Mouse (Mus musculus): ENCODE measurements around the gene Arcn1. TPM values are rescaled to one million over a fixed set of nuclear protein-coding genes. Genes with fewer than 3 reads are reported as not detected.

Gene Arcn1
- polyA plus RNA-seq, 1 experiment from 2014 or later, result 147 TPM

DNA sequence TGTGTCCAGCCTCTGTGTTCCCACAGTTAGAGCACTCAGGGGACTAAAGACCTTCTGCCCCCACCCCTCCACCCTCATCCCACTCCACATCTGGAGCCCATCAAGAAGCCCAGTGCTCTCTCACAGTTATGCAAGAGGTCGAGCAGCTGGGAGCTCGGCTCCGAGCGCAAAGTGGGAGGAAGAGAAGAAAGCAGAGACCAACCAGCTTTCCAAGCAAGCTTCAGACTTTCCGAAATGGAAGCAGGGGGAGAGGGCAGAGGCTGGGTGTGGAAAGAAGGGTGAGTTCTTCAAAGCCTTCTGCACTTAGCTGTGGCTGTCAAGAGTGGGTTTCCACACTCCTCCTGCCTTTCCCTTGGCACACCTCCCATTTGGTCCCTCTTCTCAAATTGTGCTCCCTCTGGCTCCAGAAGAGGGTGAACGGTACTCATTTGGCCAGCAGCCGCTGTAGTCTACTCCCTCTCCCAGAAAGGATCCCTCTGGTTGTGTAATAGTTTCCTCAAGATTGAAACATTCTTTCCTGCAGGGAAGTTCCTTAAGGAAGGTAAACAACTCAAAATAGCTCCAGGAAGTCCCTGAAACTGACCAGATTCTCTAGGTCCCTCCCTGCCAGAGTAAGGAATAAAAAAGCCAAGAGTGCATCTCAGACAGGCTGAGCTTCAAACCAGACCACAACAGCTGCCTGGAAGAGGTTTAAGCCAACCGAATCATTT is 30.2 kb downstream of the Arcn1 start:
- Histone ChIP-seq H3K4me1 (replicated peaks) (peaks cover 32% of the 10 kb centered on the region), H3K4me2 (no peak overlapping the region), H3K4me3 (no peak overlapping the region), H3K9ac (no peak overlapping the region), H3K9me3 (no peaks in the 10 kb centered on the region), H3K27me3 (0 out of 2 replicates have a peak, but pooled peaks cover 12% of the 10 kb centered on the region), H3K36me3 (peaks cover 9% of the 10 kb centered on the region; the same call in 1 of the 2 replicates), H3K27ac (replicated peaks) (peak overlapping the region; percentile 59)
- WGBS, result 58% methylated on average over 8 of the region's 8 CpGs
- no peak for ATAC-seq (ENCODE audit: low read depth)

DNA sequence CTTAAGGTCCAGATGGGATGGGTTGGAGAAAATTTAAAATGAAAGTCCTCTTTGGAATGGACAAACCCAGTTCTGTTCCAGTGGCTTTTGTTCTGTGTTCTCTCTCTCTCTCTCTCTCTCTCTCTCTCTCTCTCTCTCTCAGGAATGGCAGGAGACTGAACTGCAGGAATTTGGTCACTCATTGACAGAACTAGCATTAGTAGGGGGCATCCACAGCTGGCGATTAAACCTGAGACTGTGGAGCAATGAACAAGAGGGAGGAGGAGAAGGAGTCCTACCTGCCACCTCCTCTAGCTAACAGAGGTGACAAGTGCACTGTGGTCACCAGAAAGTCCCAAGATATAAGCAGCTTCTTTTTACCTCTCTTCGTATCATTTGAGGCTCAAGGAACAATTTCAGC is 31.3 kb downstream of the Arcn1 start:
- Histone ChIP-seq H3K4me1 (replicated peaks) (peaks cover 34% of the 10 kb centered on the region), H3K4me3 (no peak overlapping the region), H3K9me3 (no peaks in the 10 kb centered on the region), H3K9ac (no peak overlapping the region), H3K4me2 (no peak overlapping the region), H3K36me3 (0 out of 2 replicates have a peak, but pooled peaks cover 6% of the 10 kb centered on the region), H3K27ac (replicated peaks) (no peak overlapping the region), H3K27me3 (0 out of 2 replicates have a peak, but pooled peaks cover 12% of the 10 kb centered on the region)
- WGBS, result 64% methylated on average over 2 of the region's 2 CpGs
- ATAC-seq (ENCODE audit: low read depth), result no peak

DNA sequence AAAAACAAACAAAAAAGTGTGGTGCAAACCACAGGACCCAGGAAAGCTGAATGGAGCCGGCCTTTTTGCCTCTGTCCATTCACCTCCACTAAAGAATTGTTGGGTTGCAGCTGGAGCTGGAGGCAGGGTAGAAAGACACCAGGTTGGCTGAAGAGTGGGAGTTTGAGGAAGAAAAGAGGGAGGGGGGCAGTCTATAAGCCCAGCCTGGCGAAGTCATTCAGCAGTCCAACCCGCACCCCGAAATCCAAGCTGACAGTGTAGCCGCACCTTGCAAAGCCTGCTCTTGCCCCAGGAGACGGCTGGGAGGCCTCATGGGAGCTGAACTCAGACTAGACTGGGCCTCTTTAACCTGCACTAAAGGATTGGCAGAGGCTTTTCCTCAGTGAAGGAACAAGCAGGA is 31.8 kb downstream of the Arcn1 start:
- H3K36me3 ChIP-seq, result 0 out of 2 replicates have a peak, but pooled peaks cover 1% of the 10 kb centered on the region
- 0 out of 2 replicates have a peak, but pooled peaks cover 12% of the 10 kb centered on the region for H3K27me3 ChIP-seq
- no peak overlapping the region for H3K27ac ChIP-seq (replicated peaks)
- H3K9ac ChIP-seq, result no peak overlapping the region
- ATAC-seq (ENCODE audit: low read depth), result no peak
- 85% methylated on average over 6 of the region's 6 CpGs for WGBS
- H3K4me1 ChIP-seq (replicated peaks), result peaks cover 34% of the 10 kb centered on the region
- H3K9me3 ChIP-seq, result no peaks in the 10 kb centered on the region
- H3K4me3 ChIP-seq, result no peak overlapping the region
- H3K4me2 ChIP-seq, result no peak overlapping the region

DNA sequence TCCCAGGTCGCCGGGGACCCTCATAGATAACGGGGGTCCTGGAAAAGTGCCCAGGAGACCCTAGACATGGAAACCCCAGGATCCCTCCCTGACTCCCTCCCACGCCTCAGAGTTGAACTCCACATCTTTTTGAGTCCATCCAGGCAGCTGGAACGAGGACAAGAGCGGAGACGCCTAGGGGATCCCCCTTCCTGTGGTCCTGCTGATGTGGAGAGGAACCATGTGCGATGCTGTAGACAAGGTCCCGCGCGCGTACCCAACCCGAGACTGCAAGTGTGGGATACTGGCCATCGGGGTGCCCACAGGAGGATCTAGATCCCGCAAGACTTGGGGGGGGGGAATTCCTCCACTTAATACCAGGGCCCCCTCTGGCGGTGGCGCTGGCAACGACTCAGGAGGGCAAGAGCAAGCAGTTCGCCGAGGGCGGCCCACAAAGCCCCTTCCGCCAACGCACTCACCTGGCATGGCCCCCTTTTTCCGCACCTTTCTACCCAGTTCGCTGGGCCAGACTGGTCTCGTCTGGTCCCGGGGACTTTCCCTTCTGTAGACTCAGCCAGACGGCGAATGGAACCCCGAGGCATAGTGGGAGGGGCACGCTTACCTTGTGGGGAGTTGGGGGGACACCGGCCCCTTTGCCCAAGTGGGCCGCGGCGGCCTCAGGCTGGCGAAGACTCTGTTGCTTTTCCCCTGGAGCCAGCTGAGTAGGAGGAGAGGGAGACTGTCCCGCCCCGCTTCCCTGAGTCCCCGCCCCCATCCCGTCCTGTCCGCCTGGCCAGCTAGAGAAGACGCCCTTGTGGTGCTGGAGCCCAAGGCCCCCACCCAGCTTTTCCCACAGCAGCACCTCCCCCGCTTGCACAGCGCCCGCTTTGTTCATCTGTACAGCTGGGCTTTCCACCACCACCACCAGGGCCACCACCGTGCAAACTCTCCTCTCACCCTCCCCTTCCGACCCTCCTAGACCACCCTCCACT is 32.8 kb downstream of the Arcn1 start, which contains the start of gene Phldb1:
Gene Phldb1, minus strand, starts transcription at position 675 of the 971 bp plus-strand sequence.
- peak; percentile 67 for ATAC-seq (ENCODE audit: low read depth)
- Histone ChIP-seq H3K9me3 (no peaks in the 10 kb centered on the region), H3K36me3 (no peaks in the 10 kb centered on the region), H3K4me2 (peak within 1 kb of the TSS; percentile 99), H3K4me1 (replicated peaks) (peaks cover 34% of the 10 kb centered on the region), H3K4me3 (peak within 1 kb of the TSS; percentile 61), H3K27ac (replicated peaks) (peak within 1 kb of the TSS; percentile 68), H3K27me3 (0 out of 2 replicates have a peak, but pooled peaks cover 12% of the 10 kb centered on the region), H3K9ac (peak within 1 kb of the TSS; percentile 80)
- under 1% methylated on average over 46 of the region's 47 CpGs for WGBS

DNA sequence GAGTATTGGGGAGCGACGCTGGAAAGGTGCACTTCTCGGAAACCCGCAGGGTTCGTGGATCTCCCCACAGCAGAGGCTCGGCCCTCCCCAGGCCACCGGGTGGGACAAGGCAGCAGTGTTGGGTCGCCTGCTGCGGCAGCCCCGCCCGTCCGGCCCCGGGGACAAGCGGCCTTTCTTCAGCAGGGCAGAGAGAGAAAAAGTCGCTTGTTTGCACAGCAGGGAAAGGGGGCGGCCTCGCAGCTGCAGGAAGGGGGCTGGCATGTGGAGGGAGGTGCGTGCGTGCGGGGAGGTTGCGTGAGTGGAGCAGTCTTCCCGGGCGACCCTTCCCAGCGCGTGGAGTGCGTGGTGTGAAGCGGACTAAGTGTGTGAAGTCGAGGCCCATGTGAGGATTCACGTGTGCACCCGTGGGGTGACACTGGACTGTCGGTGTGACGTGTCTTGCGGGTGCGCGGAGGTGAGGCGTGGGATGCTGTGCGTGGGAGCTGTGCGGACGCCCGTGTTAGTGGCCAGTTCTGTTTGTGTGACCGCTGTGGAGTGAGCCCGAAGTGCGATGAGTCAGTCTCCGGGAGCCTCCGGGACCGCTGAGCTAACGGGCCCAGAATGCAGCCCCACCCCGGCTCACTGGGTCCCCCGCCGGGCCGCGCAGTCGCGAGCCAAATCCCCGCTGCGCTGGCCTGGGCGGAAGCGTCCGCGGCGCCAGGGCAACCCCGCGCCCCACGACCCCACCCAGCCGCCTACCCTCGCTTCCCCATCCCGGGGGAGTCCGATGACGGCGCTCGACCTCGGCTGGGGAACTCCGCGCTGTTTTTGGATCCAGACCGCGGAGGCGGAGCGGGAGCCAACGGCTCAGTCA is 33.7 kb downstream of the Arcn1 start:
- peak; percentile 52 for ATAC-seq (ENCODE audit: low read depth)

DNA sequence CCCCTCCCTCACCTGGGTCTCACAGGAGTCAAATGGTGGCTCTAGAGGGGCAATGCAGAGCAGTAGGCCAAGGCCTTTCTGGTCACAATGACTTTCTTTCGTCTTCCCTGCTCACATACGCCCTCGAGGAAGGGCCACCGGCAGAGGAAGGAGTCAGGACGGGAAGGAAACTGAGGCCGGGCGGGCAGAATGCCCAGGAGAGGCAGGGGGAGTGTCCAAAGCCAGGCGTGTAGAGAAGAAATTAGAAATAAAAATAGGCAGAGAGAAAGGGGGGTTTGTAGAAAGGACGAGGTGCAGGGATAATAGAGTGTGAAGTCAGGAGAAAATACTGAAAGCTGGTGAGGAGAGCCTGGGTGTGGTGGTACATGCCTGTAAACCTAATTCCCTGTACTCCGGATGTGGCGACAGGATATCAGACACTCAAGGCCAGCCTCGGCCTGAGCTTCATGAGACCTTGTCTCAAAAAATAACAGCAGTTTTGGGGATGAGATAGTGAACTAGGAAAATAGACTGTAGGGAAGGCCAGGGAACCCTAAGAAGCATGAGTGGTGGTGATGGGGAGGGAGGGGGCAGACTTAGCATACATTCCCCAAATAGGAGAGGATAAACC is 34.6 kb downstream of the Arcn1 start:
- Histone ChIP-seq H3K27me3 (0 out of 2 replicates have a peak, but pooled peaks cover 12% of the 10 kb centered on the region), H3K4me1 (replicated peaks) (peaks cover 34% of the 10 kb centered on the region), H3K9me3 (no peaks in the 10 kb centered on the region), H3K36me3 (no peaks in the 10 kb centered on the region), H3K4me2 (peak overlapping the region; percentile 99), H3K27ac (replicated peaks) (peak overlapping the region; percentile 68), H3K9ac (peak overlapping the region; percentile 80), H3K4me3 (peak overlapping the region; percentile 61)
- ATAC-seq (ENCODE audit: low read depth), result no peak
- 48% methylated on average over 12 of the region's 12 CpGs for WGBS

More for the DNA sequence above, 33.7 kb downstream of the Arcn1 start:
- WGBS, result under 1% methylated on average over 79 of the region's 79 CpGs
- Histone ChIP-seq H3K36me3 (no peaks in the 10 kb centered on the region), H3K27me3 (0 out of 2 replicates have a peak, but pooled peaks cover 12% of the 10 kb centered on the region), H3K27ac (replicated peaks) (peak overlapping the region; percentile 68), H3K4me3 (peak overlapping the region; percentile 61), H3K4me1 (replicated peaks) (peaks cover 34% of the 10 kb centered on the region), H3K4me2 (peak overlapping the region; percentile 99), H3K9ac (peak overlapping the region; percentile 80), H3K9me3 (no peaks in the 10 kb centered on the region)

DNA sequence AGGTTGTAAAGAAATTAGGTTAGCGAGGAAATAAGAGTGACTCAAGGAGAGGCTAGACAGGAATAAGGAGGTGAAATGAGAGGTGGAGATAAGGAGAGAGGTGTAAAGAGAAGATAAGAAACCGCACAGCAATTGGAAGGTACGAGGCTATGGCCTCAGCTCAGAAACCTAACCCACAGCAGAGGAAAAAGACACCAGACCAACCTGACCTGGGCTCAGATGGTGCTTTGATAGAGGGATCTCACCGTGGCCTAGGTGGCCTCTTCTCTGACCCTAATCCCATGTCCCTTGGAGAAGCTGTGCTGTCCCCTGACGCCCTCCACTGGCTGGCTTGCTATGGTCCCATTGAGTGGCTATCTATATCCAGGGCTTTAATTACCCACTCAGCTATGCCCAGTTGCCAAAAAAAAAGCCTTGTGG is 35.5 kb downstream of the Arcn1 start:
- WGBS, result 79% methylated on average over 5 of the region's 5 CpGs
- no peak overlapping the region; the same call in 1 of the 2 replicates for H3K9ac ChIP-seq
- H3K27ac ChIP-seq (replicated peaks), result no peak overlapping the region
- ATAC-seq (ENCODE audit: low read depth), result no peak
- H3K36me3 ChIP-seq, result no peaks in the 10 kb centered on the region
- H3K4me3 ChIP-seq, result no peak overlapping the region
- peak overlapping the region; percentile 99; the same call in 1 of the 2 replicates for H3K4me2 ChIP-seq
- 0 out of 2 replicates have a peak, but pooled peaks cover 12% of the 10 kb centered on the region for H3K27me3 ChIP-seq
- H3K9me3 ChIP-seq, result no peaks in the 10 kb centered on the region
- H3K4me1 ChIP-seq (replicated peaks), result peaks cover 41% of the 10 kb centered on the region

DNA sequence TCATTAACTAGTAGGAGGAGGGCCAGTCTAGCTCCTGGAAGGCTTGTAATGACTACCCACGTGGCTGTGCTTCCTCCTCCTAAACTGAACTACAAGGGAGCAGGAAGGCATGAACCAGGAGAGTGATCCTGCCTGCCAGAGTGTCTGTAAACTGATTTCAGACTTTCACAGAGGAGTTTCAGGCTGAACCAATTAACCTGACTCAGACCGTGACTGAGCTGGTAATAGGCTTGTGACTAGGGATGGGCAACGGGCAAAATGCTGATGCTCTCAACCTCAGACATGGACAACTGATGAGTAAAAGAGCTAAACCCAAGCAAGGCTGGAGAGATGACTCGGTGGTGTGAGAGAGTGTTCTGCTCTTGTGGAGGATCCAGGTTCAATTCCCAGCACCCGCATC is 40.2 kb downstream of the Arcn1 start:
- Histone ChIP-seq H3K4me1 (replicated peaks) (peaks cover 57% of the 10 kb centered on the region), H3K9ac (no peak overlapping the region), H3K27ac (replicated peaks) (no peak overlapping the region), H3K27me3 (no peaks in the 10 kb centered on the region), H3K9me3 (no peaks in the 10 kb centered on the region), H3K36me3 (no peaks in the 10 kb centered on the region), H3K4me2 (no peak overlapping the region), H3K4me3 (no peak overlapping the region)
- no peak for ATAC-seq (ENCODE audit: low read depth)
- WGBS, result 66% methylated on average over 5 of the region's 5 CpGs

DNA sequence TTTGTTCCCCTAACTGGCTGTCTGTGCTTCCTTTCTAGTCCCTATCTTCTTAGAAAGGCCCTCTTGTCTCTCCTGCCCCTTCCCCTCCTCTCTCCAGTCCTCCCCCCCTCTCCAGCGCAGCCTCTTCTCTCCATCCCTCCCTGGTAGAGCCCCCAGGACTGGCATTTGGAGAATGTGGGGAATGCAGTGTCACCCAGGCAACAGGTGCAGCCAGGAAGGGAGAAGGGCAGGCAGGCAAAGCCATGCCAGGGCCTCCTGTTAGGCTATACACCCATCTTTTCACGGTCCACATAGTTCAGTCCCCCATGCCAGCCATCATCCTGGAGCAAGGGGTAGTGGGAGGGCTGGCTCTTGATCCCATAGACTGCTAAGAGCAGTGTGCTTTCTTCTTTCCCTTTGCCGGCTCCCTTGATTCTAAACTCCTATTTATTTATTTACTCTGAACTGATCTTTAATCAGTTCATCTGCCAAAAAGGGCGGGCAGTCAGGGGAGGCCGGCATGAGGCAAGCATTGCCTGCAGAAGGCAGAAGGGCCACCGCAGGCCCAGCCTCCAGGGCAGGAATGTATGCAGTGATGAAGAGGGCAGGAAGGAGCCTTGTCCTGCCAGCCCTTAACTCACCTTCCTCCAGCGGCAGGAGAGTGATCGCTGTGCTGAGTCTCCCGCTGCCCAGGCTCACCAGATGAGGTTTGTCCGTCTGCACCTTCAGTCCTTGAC is 41.1 kb downstream of the Arcn1 start:
- H3K4me2 ChIP-seq, result no peak overlapping the region
- H3K36me3 ChIP-seq, result no peaks in the 10 kb centered on the region
- peak; percentile 36; the same call in 1 of the 2 replicates for ATAC-seq (ENCODE audit: low read depth)
- H3K27ac ChIP-seq (replicated peaks), result peak overlapping the region; percentile 49
- H3K4me3 ChIP-seq, result no peak overlapping the region
- H3K4me1 ChIP-seq (replicated peaks), result peaks cover 62% of the 10 kb centered on the region
- WGBS, result 51% methylated on average over 10 of the region's 10 CpGs
- H3K9ac ChIP-seq, result no peak overlapping the region
- no peaks in the 10 kb centered on the region for H3K9me3 ChIP-seq
- no peaks in the 10 kb centered on the region for H3K27me3 ChIP-seq

DNA sequence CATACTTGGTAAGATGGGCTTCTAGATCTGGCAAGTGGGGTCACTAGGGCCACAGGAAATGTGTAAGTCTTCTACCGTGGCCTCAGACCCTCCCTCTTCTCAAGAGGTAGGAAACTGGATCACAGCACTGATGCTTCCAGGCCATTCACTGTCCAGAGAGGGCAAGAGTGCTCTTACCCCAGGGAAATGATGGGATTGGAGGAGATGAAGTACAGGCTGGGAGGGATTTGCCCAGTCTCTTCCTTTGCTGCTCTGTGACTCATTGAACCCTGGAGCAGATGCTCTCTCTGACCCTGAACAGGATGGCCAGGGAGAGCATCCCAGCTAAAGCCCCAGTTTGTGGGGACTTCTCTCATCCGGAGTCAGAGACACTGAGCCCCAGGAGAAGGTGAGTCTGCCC is 43.0 kb downstream of the Arcn1 start:
- H3K36me3 ChIP-seq, result no peaks in the 10 kb centered on the region
- H3K4me1 ChIP-seq (replicated peaks), result peaks cover 81% of the 10 kb centered on the region
- H3K9ac ChIP-seq, result 0 out of 2 replicates have a peak overlapping the region, but pooled peaks have one; percentile 17
- H3K4me3 ChIP-seq, result no peak overlapping the region
- H3K27ac ChIP-seq (replicated peaks), result peak overlapping the region; percentile 68
- H3K4me2 ChIP-seq, result no peak overlapping the region
- no peaks in the 10 kb centered on the region for H3K9me3 ChIP-seq
- no peak for ATAC-seq (ENCODE audit: low read depth)
- no peaks in the 10 kb centered on the region for H3K27me3 ChIP-seq
- WGBS, result 44% methylated on average over 2 of the region's 2 CpGs

Measured in neural tube, embryonic 13.5 days (tissue).